In genomic region chr2:31464529-31464910, GRCm38 (mm10) we compare ENCODE assay signal across 19 mouse cellular contexts. TPM values are rescaled to one million over a fixed set of nuclear protein-coding genes. Genes with fewer than 3 reads are reported as not detected.
DNase-seq lines count a peak whose midpoint lies in the region; ATAC-seq lines count a peak whose summit lies in the region.
"Had no signal": no experiment of that assay in that cellular context is flagged by ENCODE, and none has a peak within 500 bp of the region (broad histone marks: within the 10 kb centered on the region; RNA-seq: fewer than 3 reads in every experiment).

No protein-coding gene starts in this region.

- no peak overlapping the region for H3K9ac ChIP-seq in liver, embryonic 12.5 days
- H3K9ac ChIP-seq in hindbrain, embryonic 11.5 days (ENCODE audit: low read depth, low read length) = no peak overlapping the region
- H3K9ac ChIP-seq: hindbrain, embryonic 14.5 days; midbrain, embryonic 12.5 days had no signal

- peaks cover 13% of the 10 kb centered on the region for H3K4me1 ChIP-seq in liver, embryonic 12.5 days
- H3K4me1 ChIP-seq in hindbrain, embryonic 11.5 days (replicated peaks; ENCODE audit: control insufficient read depth, insufficient read depth, low read length) = peaks cover 4% of the 10 kb centered on the region
- peaks cover 30% of the 10 kb centered on the region for H3K4me1 ChIP-seq in hindbrain, embryonic 10.5 days (replicated peaks)

- 49% methylated on average over 6 of the region's 6 CpGs for WGBS in liver, embryonic 12.5 days (ENCODE audit: insufficient replicate concordance)
- WGBS in hindbrain, embryonic 11.5 days = 73% methylated on average over 6 of the region's 6 CpGs
- WGBS in hindbrain, embryonic 10.5 days = 69% methylated on average over 6 of the region's 6 CpGs

- no peaks in the 10 kb centered on the region for H3K36me3 ChIP-seq in liver, embryonic 12.5 days
- H3K36me3 ChIP-seq in hindbrain, embryonic 11.5 days (ENCODE audit: control insufficient read depth, insufficient read depth, low read length) = no peaks in the 10 kb centered on the region
- H3K36me3 ChIP-seq in hindbrain, embryonic 10.5 days = no peaks in the 10 kb centered on the region
- H3K36me3 ChIP-seq: midbrain, embryonic 12.5 days had no signal

- peak; percentile 89 to 92 for DNase-seq in kidney, adult 8-10 months
- peak; percentile 67 for DNase-seq in kidney, postnatal 10 days
- peak; percentile 90 for DNase-seq in yolk sac, embryonic 10.5 days (ENCODE audit: low spot score)
- DNase-seq in hindbrain, embryonic 11.5 days (ENCODE audit: low spot score) = no peak
- DNase-seq in hindbrain, embryonic 10.5 days (ENCODE audit: low spot score) = no peak
- no peak for DNase-seq in T-cell, adult 2 months (ENCODE audit: low spot score)
- DNase-seq: adrenal gland, postnatal 10 days; cerebellum, adult 11-12 months; cerebellum, postnatal 25 days; gastrocnemius, postnatal 10 days; heart, adult 18-20 months; left cerebral cortex, postnatal 4 days; lung, adult 2 months; lung, postnatal 36 days; right cerebral cortex, postnatal 4 days; thymus, adult 18-20 months had no signal

- ATAC-seq in liver, embryonic 12.5 days = peak; percentile 60
- no peak for ATAC-seq in hindbrain, embryonic 11.5 days (ENCODE audit: low FRiP score)

- H3K4me3 ChIP-seq in liver, embryonic 12.5 days = no peak overlapping the region
- no peak overlapping the region for H3K4me3 ChIP-seq in hindbrain, embryonic 11.5 days (ENCODE audit: low read depth, low read length)
- H3K4me3 ChIP-seq in hindbrain, embryonic 10.5 days = no peak overlapping the region
- H3K4me3 ChIP-seq: midbrain, embryonic 12.5 days had no signal

- H3K4me2 ChIP-seq in liver, embryonic 12.5 days = no peak overlapping the region
- H3K4me2 ChIP-seq in hindbrain, embryonic 11.5 days (replicated peaks; ENCODE audit: low read depth, low read length) = no peak overlapping the region
- H3K4me2 ChIP-seq: hindbrain, embryonic 14.5 days; midbrain, embryonic 12.5 days had no signal

- H3K27me3 ChIP-seq in liver, embryonic 12.5 days (replicated peaks) = peaks cover 54% of the 10 kb centered on the region
- peaks cover 29% of the 10 kb centered on the region for H3K27me3 ChIP-seq in hindbrain, embryonic 11.5 days (ENCODE audit: control insufficient read depth, insufficient read depth, low read length)
- H3K27me3 ChIP-seq in hindbrain, embryonic 10.5 days (ENCODE audit: insufficient read depth, poor library complexity, severe bottlenecking) = peaks cover 88% of the 10 kb centered on the region

- no peaks in the 10 kb centered on the region for H3K9me3 ChIP-seq in liver, embryonic 12.5 days (replicated peaks)
- H3K9me3 ChIP-seq in hindbrain, embryonic 11.5 days (ENCODE audit: control insufficient read depth, low read length) = no peaks in the 10 kb centered on the region
- no peaks in the 10 kb centered on the region for H3K9me3 ChIP-seq in hindbrain, embryonic 10.5 days
- H3K9me3 ChIP-seq: midbrain, embryonic 12.5 days had no signal

- peak overlapping the region; percentile 62 for H3K27ac ChIP-seq in liver, embryonic 12.5 days
- H3K27ac ChIP-seq in hindbrain, embryonic 11.5 days (ENCODE audit: low read depth, low read length) = no peak overlapping the region
- H3K27ac ChIP-seq in hindbrain, embryonic 10.5 days = no peak overlapping the region
- H3K27ac ChIP-seq: hindbrain, embryonic 14.5 days; midbrain, embryonic 12.5 days had no signal

RNA-seq across cellular contexts. Expression of gene Ass1, which starts 5.5 kb away (rescaled TPM):
- polyA plus RNA-seq in liver, embryonic 12.5 days (2016; fragmentation: Nextera tagmentation; extraction: Ambion mirVana) = 58.9 and 59.9 TPM in 2 replicates
- polyA plus RNA-seq in hindbrain, embryonic 11.5 days (2014; fragmentation: Nextera tagmentation; extraction: Ambion mirVana) = 10.3 and 11.0 TPM in 2 replicates
- polyA plus RNA-seq in hindbrain, embryonic 10.5 days (2016; fragmentation: Nextera tagmentation; extraction: Ambion mirVana) = 11.8 and 15.0 TPM in 2 replicates

Comparison
In these comparisons a context has a peak if more than half of its experiments do, and no peak if none do; other contexts are left out.
1. DNase-seq: peak in kidney, adult 8-10 months (2 of 2), kidney, postnatal 10 days (single experiment) and yolk sac, embryonic 10.5 days (single experiment); none in hindbrain, embryonic 11.5 days (single experiment), hindbrain, embryonic 10.5 days (single experiment) and T-cell, adult 2 months (single experiment).